ENCODE assay signal across 10 mouse cellular contexts in the genomic region with DNA sequence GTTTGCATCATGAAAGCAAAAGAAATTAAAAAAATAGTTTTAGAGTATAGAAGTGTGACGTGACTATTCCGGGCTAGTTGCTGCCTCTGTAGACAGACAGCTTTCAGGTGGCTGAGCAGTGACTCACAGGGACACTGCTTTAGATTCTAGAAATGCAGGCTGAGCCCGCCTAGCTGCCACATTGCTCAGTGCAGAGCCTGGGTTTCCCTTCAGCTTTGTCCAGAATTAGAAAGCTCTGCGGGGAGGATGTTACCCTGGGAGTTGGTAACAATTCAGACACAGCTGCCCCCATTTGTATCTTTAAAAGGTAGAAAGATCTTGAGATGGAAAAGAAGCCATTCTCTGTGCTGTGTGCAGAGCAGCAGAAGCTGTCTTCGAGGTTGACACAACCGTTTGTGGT.
A peak's percentile ranks its signal among the peaks of the same experiment; 100 is the strongest.
DNase-seq lines count a peak whose midpoint lies in the region; ATAC-seq lines count a peak whose summit lies in the region.
"Had no signal": no experiment of that assay in that cellular context is flagged by ENCODE, and none has a peak within 500 bp of the region (broad histone marks: within the 10 kb centered on the region; RNA-seq: fewer than 3 reads in every experiment).

No protein-coding gene starts in this region.

- H3K36me3 ChIP-seq in neural tube, embryonic 15.5 days, result no peaks in the 10 kb centered on the region
- H3K36me3 ChIP-seq: liver, embryonic 15.5 days had no signal

- 68% methylated on average over 6 of the region's 6 CpGs for WGBS in neural tube, embryonic 15.5 days

- no peak overlapping the region for H3K27ac ChIP-seq in neural tube, embryonic 15.5 days (replicated peaks)
- H3K27ac ChIP-seq: liver, embryonic 15.5 days had no signal

- H3K27me3 ChIP-seq in neural tube, embryonic 15.5 days (replicated peaks), result no peaks in the 10 kb centered on the region
- H3K27me3 ChIP-seq: liver, embryonic 15.5 days had no signal

- no peaks in the 10 kb centered on the region for H3K9me3 ChIP-seq in neural tube, embryonic 15.5 days (replicated peaks)
- H3K9me3 ChIP-seq: liver, embryonic 15.5 days had no signal

- no peaks in the 10 kb centered on the region for H3K4me1 ChIP-seq in neural tube, embryonic 15.5 days
- H3K4me1 ChIP-seq: liver, embryonic 15.5 days had no signal

- peak; percentile 65; the same call in 1 of the 2 replicates for ATAC-seq in neural tube, embryonic 15.5 days (ENCODE audit: low FRiP score)
- no peak for ATAC-seq in activated CD4-positive, CD25-positive, alpha-beta regulatory T cell, adult 4 months

- H3K9ac ChIP-seq in neural tube, embryonic 15.5 days (replicated peaks), result no peak overlapping the region
- H3K9ac ChIP-seq: liver, embryonic 15.5 days had no signal

- peak; percentile 46 to 51 for DNase-seq in cerebellum, postnatal 10 days
- no peak for DNase-seq in cerebellum, adult 11-12 months
- no peak for DNase-seq in neural tube, embryonic 10.5 days (ENCODE audit: extremely low spot score, low spot score)
- DNase-seq in left cerebral cortex, adult 9 months (ENCODE audit: low spot score in 2 of 2), result peak; percentile 59 to 74
- DNase-seq in ovary, postnatal 10 days (ENCODE audit: low spot score), result no peak
- DNase-seq in gastrocnemius, postnatal 25 days, result no peak
- DNase-seq: heart, adult 18-20 months had no signal

- H3K4me2 ChIP-seq in neural tube, embryonic 15.5 days, result no peak overlapping the region
- H3K4me2 ChIP-seq: liver, embryonic 15.5 days had no signal

- no peak overlapping the region for H3K4me3 ChIP-seq in neural tube, embryonic 15.5 days (replicated peaks)
- H3K4me3 ChIP-seq: liver, embryonic 15.5 days had no signal

Comparison
In these comparisons a context has a peak if more than half of its experiments do, and no peak if none do; other contexts are left out.
1. DNase-seq: peak in cerebellum, postnatal 10 days (2 of 2) and left cerebral cortex, adult 9 months (2 of 2); none in cerebellum, adult 11-12 months (single experiment), neural tube, embryonic 10.5 days (single experiment), ovary, postnatal 10 days (single experiment) and gastrocnemius, postnatal 25 days (single experiment).